Mouse (Mus musculus) bone marrow, adult 2 months (tissue): ENCODE results near the gene Zmat3. TPM values are rescaled to one million over a fixed set of nuclear protein-coding genes. Genes with fewer than 3 reads are reported as not detected.

Experiments used
- H3K27ac ChIP-seq: fragments of 200-500 bp; 2 replicates; pipeline ENCODE4 v1.5.1; 2012; ENCODE audit warnings: low read depth, mild to moderate bottlenecking, control low read depth, inconsistent platforms, low read length; ENCODE audit not compliant: control insufficient read depth, poor library complexity, insufficient read depth
- H3K4me1 ChIP-seq: fragments of 200-500 bp; 2 replicates; pipeline ENCODE4 v1.6.1; 2011; ENCODE audit warnings: low read length; ENCODE audit not compliant: control insufficient read depth, insufficient read depth
- H3K4me3 ChIP-seq: fragments of 200-500 bp; replicated peaks from 2 replicates; pipeline ENCODE3; 2011; ENCODE audit warnings: mild to moderate bottlenecking, low read depth, low read length, control low read depth; ENCODE audit not compliant: control insufficient read depth
- CTCF ChIP-seq: fragments of 200-500 bp; IDR thresholded peaks from 2 replicates; pipeline ENCODE4 v1.5.1; 2011; ENCODE audit warnings: low read length, control low read depth; ENCODE audit not compliant: control insufficient read depth, insufficient read depth
- POLR2A ChIP-seq: fragments of 200-500 bp; IDR thresholded peaks from 2 replicates; pipeline ENCODE4 v1.6.1; 2011; ENCODE audit warnings: low read depth, mild to moderate bottlenecking, control low read depth, low read length, borderline replicate concordance; ENCODE audit not compliant: control insufficient read depth
- WGBS: fragments of 180-500 bp; shearing (Covaris S2); methylation state at CpG from one replicate; pipeline ENCODE4 v1.1.7; 2018; 5-methylcytosine and 5-hydroxymethylcytosine counted together
- polyA plus RNA-seq: library from polyadenylated mRNA; stranded (reverse); fragments of >200 nt; gene quantifications from 2 replicates; pipeline ENCODE4 v1.2.4, GENCODE M21; 2011; ENCODE audit warnings: low replicate concordance; ENCODE audit not compliant: missing spikeins, insufficient read depth, insufficient read length

The Zmat3 gene
- polyA plus RNA-seq, 1 experiment: 6.0 TPM

- 67% methylated on average over 4 of the region's 4 CpGs for WGBS
- no peak overlapping the region for H3K4me3 ChIP-seq
- no peak for TF ChIP-seq CTCF
- no peak for TF ChIP-seq POLR2A
- H3K27ac ChIP-seq: no peak overlapping the region
- H3K4me1 ChIP-seq: no peaks in the 10 kb centered on the region
These were observed 1.6 kb downstream of the Zmat3 start for GRCm38 (mm10) chr3:32364195-32364594.

GRCm38 (mm10) chr3:32361221-32361620 lies 4.6 kb downstream of the Zmat3 start:
- no peak for TF ChIP-seq CTCF
- no peak for TF ChIP-seq POLR2A
- H3K4me3 ChIP-seq: no peak overlapping the region
- WGBS: 71% methylated on average over 6 of the region's 6 CpGs

GRCm38 (mm10) chr3:32347881-32348280 lies 17.9 kb downstream of the Zmat3 start:
- no peak overlapping the region for H3K4me3 ChIP-seq
- no peaks in the 10 kb centered on the region for H3K4me1 ChIP-seq
- TF ChIP-seq POLR2A (no peak), CTCF (no peak)
- 81% methylated on average over 6 of the region's 6 CpGs for WGBS
- H3K27ac ChIP-seq: no peak overlapping the region

More at GRCm38 (mm10) chr3:32361221-32361620, 4.6 kb downstream of the Zmat3 start:
- Histone ChIP-seq H3K27ac (no peak overlapping the region), H3K4me1 (no peaks in the 10 kb centered on the region)

GRCm38 (mm10) chr3:32345249-32345648 lies 20.6 kb downstream of the Zmat3 start:
- TF ChIP-seq POLR2A (no peak), CTCF (no peak)
- WGBS: 77% methylated on average over 11 of the region's 11 CpGs
- Histone ChIP-seq H3K4me3 (no peak overlapping the region), H3K4me1 (no peaks in the 10 kb centered on the region), H3K27ac (no peak overlapping the region)

GRCm38 (mm10) chr3:32344825-32345224 lies 21.0 kb downstream of the Zmat3 start:
- TF ChIP-seq CTCF (no peak), POLR2A (no peak)
- H3K4me1 ChIP-seq: no peaks in the 10 kb centered on the region
- no peak overlapping the region for H3K4me3 ChIP-seq
- H3K27ac ChIP-seq: no peak overlapping the region
- 65% methylated on average over 5 of the region's 5 CpGs for WGBS

GRCm38 (mm10) chr3:32343371-32343770 lies 22.4 kb downstream of the Zmat3 start:
- 88% methylated on average over 12 of the region's 12 CpGs for WGBS
- no peak for TF ChIP-seq CTCF
- TF ChIP-seq POLR2A: no peak

GRCm38 (mm10) chr3:32341434-32341833 lies 24.4 kb downstream of the Zmat3 start:
- WGBS: 92% methylated on average over 19 of the region's 19 CpGs
- no peak for TF ChIP-seq CTCF
- no peak for TF ChIP-seq POLR2A
- H3K4me1 ChIP-seq: no peaks in the 10 kb centered on the region

More at GRCm38 (mm10) chr3:32343371-32343770, 22.4 kb downstream of the Zmat3 start:
- Histone ChIP-seq H3K4me1 (no peaks in the 10 kb centered on the region), H3K4me3 (no peak overlapping the region), H3K27ac (no peak overlapping the region)

GRCm38 (mm10) chr3:32338231-32338630 lies 27.6 kb downstream of the Zmat3 start:
- TF ChIP-seq CTCF: no peak
- TF ChIP-seq POLR2A: no peak
- no peak overlapping the region for H3K4me3 ChIP-seq
- no peak overlapping the region for H3K27ac ChIP-seq
- WGBS: 89% methylated on average over 7 of the region's 7 CpGs
- H3K4me1 ChIP-seq: no peaks in the 10 kb centered on the region

More at GRCm38 (mm10) chr3:32341434-32341833, 24.4 kb downstream of the Zmat3 start:
- Histone ChIP-seq H3K27ac (no peak overlapping the region), H3K4me3 (no peak overlapping the region)

- Histone ChIP-seq H3K27ac (no peak overlapping the region), H3K4me3 (no peak overlapping the region), H3K4me1 (no peaks in the 10 kb centered on the region)
- WGBS: 80% methylated on average over 7 of the region's 7 CpGs
- TF ChIP-seq POLR2A: no peak
- TF ChIP-seq CTCF: no peak
These were observed 28.0 kb downstream of the Zmat3 start for GRCm38 (mm10) chr3:32337770-32338169.
